Mouse (Mus musculus): ENCODE results near the gene Klhdc8b. TPM values are rescaled to one million over a fixed set of nuclear protein-coding genes. Genes with fewer than 3 reads are reported as not detected.

Klhdc8b gene
- polyA plus RNA-seq (2017; shearing (Covaris generic)) = 1 to 10 TPM; 1.6 to 2.1 TPM

GRCm38 (mm10) chr9:108461181-108461631 lies at the start of gene Klhdc8b:
Gene Klhdc8b, minus strand, starts transcription at chr9:108461581.
- ATAC-seq = no peak

GRCm38 (mm10) chr9:108508776-108509175 lies 47.4 kb upstream of the Klhdc8b start:
- no peak for ATAC-seq

DNA sequence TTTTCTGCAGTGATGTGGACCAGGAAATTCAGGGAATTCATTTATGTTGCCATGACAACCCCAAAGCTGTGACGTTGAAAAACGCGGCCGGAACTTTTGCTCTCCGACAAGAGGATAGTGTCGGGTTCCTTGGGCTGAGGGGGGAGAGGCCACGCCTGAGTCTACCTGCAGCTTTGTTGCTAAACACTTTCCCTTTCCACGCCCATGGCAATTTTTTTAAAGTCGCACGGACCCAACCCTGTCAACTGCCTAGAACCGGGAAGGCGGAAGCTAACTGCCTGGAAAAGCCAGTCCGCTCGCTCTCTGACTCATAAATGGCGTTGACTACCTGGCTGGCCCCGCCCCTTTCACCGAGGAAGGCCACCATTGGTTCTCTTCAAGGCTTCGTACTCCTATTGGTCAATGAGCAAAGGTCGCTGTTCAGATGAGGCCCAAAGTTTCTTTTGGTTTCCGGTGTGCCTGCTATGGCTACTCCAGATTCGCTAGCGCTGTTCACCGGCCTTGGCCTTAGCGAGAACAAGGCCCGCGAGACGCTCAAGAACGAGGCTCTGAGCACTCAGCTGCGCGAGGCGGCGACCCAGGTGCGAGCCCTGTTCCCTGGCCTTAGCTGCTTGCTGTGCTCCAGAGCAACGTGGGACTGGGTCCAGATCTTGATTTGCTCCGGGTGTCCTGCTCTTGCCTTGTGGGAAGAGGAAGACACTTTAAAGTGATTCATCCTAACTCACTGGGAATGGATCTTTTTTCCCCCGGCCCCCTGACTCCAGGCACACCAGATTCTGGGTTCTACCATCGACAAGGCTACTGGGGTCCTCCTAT lies 46.4 kb upstream of the Klhdc8b start, which contains the start of gene Qars:
Qars (plus strand) TSS at position 88 of the 816 bp plus-strand sequence.
- peak; percentile 99 for ATAC-seq

DNA sequence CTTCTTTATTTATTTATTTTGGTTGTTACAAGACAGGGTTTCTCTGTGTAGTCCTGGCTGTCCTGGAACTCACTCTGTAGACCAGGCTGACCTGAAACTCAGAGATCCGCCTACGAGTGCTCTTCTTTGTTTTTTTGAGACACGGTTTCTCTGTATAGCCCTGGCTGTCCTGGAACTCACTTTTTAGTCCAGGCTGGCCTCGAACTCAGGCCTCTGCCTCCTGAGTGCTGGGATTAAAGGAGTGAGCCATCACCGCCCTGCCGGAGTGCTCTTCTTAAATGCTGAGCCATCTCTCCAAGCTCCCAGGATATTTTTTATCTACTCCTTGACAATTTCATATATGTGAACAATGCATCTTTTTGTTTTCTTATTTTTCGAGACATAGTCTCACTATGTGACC lies 45.5 kb upstream of the Klhdc8b start:
- no peak for ATAC-seq

DNA sequence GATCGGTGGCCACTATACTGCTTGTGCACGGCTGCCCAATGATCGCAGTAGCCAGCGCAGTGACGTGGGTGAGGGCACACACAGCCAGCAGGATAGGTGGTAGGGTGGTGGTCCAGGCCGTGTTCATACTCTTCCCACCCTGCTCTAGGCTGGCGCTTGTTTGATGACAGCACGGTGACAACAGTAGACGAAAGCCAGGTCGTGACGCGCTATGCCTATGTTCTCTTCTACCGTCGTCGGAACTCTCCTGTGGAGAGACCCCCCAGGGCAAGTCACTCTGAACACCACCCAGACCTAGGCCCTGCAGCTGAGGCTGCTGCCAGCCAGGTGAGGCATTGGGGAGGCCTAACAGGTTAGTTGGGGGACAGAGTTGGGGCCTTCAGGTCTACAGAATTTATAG lies 38.6 kb upstream of the Klhdc8b start:
- no peak for ATAC-seq

GRCm38 (mm10) chr9:108499231-108499630 lies 37.9 kb upstream of the Klhdc8b start:
- no peak for ATAC-seq

DNA sequence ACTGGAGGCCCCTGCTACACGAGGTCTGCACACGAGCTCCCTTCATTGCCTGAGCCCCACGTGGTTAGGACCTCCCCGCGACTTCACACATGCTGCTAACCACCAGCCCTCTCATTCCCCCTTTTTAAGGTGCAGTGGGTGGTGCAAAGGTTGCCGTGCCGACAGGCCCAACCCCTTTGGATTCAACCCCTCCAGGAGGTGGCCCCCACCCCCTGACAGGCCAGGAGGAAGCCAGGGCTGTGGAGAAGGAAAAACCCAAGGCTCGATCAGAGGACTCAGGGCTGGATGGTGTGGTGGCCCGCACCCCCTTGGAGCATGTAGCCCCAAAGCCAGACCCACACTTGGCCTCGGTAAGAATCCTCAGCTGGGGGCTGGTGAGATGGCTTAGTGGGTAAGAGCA lies 33.5 kb upstream of the Klhdc8b start:
- no peak for ATAC-seq

GRCm38 (mm10) chr9:108494146-108494825 lies 32.9 kb upstream of the Klhdc8b start:
- ATAC-seq = no peak

- no peak for ATAC-seq
Observed at GRCm38 (mm10) chr9:108493246-108493645, 31.9 kb upstream of the Klhdc8b start.

DNA sequence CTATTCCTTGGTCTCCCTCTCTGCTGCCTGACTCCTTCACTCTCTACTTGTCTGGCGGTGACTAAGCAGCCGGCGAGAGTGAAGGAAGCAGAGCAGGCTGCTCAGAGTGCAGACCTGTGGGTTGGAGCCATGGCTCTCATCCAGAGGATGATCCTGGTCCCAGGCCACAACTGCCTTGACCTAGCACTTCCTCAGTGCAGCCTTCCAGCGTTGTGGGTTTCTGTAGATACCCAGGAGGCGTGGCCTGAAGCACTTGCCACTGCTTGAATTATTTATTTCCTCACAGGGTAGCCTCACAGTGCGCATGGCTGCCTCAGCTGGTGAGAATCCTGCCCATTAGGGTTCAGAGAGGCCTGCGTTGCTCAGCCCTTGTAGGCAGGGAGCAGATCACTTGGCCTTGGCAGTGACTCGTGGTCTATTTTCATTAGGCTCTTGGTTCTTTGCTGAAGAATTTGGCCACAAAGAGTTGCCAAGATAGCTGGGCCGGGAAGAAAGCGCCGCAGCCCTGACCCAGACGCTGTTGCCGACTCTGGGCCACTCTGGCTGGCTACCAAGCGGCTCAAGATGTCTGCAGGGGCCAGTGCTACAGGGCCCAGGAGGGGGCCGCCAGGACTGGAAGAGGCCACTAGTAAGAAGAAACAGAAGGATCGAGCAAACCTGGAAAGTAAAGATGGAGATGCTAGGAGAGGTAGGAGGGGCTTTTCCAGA lies 30.8 kb upstream of the Klhdc8b start:
- no peak for ATAC-seq

GRCm38 (mm10) chr9:108491286-108491580 lies 29.9 kb upstream of the Klhdc8b start:
- no peak for ATAC-seq

DNA sequence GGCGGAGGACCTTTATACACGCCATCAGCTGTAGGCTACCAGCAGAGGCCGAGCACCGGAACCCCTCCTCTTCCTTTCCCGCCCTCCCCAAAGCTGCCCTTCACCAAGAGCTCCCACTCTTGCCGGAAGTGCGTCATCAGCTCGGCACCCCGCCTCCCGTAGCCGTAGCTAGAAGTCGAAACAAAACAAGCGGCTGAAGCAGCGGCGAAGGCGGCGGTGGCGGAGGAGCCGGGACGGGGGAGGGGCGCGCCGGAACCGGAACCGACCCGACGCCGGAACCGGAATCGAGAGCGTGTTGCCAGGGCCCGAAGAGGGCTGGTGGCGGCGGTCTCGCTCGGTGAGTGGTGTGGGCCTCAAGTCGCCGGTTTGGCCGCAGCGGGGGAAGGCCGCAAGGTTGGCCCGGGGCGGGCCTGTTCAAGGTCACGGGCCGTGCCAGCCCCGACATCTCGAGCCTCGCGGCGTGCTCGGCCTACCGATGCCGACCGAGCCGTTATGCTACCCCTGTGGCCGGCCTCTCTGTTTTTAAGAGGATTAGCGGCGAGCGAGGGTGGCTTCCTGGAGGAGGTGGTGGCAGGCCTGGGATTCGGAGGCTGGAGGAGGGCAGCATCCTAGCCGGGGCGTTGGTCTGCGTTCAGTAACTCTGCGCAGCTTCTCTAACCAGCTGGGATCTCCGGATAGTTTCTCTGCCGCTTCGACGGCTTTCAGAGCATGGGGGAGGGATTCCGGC lies 29.3 kb upstream of the Klhdc8b start, which contains the start of gene Usp19:
Usp19 (plus strand) TSS at position 44 of the 727 bp plus-strand sequence.
- peak; percentile 93 for ATAC-seq

DNA sequence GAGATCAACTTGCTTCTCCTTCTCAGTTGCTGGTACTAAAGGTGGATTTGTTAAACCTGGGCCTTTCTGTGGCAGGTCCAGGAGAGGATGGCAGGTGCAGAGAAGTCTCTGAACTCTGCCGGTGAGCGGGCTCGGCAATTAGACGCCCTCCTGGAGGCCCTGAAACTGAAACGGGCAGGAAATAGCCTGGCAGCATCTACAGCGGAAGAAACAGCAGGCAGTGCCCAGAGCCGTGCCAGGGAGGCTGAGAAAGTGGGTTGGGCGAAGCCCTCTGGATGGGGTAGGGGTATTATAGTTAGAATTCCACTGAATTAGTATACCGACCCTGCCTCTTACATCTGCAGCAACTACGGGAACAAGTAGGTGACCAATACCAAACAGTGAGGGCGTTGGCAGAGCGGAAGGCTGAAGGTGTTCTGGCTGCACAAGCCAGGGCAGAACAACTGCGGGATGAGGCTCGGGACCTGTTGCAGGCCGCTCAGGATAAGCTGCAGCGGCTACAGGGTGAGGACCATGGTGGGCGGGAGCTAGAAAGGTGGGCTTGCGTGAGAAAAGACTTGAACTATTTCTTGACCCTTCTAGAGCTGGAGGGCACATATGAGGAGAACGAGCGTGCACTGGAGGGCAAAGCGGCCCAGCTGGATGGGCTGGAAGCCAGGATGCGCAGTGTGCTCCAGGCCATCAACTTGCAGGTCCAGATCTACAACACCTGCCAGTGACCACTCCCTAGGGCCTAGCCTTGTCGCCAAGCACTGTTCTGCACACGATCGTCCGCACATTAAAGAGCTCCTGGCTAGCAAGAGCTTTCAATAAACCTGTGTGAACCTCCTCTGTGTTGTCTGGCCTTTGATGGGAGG lies 28.5 kb upstream of the Klhdc8b start:
- no peak for ATAC-seq

DNA sequence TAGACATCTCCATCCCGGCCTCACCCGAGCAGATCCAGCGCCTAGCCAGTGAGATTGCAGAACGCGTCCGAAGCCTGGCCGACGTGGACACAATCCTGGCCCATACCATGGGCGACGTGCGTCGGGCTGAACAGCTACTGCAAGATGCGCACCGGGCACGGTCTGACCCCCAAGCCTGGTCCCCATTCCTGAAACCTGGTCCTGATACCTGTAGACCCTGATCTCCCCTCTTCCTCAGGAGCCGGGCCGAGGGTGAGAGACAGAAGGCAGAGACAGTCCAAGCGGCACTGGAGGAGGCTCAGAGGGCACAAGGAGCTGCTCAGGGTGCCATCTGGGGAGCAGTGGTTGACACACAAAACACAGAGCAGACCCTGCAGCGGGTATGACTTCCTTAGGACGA lies 27.8 kb upstream of the Klhdc8b start:
- no peak for ATAC-seq

GRCm38 (mm10) chr9:108488403-108488802 lies 27.0 kb upstream of the Klhdc8b start:
- no peak for ATAC-seq

DNA sequence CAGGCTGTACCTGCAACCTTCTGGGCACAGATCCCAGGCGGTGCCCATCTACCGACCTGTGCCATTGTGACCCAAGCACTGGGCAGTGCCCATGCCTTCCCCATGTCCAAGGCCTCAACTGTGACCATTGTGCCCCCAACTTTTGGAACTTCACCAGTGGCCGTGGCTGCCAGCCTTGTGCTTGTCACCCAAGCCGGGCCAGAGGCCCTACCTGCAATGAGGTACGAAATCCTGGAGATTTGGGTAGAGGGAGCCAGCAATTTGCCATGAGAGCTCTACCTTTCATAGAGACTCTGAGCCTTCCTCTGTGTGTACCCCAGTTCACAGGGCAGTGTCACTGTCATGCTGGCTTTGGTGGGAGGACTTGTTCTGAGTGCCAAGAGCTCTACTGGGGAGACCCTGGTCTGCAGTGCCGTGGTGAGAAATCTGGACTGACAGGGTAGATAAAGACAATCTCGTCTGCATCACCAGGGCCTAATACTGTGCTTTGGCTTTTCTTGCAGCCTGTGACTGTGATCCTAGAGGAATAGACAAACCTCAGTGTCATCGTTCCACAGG lies 25.7 kb upstream of the Klhdc8b start:
- ATAC-seq = no peak

GRCm38 (mm10) chr9:108485301-108485875 lies 24.0 kb upstream of the Klhdc8b start:
- no peak for ATAC-seq

DNA sequence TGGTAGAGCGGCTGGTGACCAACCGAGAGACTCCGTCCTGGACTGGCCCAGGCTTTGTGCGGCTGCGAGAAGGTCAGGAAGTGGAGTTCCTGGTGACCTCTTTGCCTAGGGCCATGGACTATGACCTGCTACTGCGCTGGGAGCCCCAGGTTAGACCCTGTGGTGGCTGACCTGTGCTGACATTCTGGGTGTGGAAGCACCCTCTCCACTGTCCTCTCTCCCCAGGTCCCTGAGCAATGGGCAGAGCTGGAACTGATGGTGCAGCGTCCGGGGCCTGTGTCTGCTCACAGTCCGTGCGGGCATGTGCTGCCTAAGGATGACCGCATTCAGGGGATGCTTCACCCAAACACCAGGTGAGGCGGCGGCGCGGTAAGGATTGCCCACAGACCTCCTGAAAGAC lies 22.6 kb upstream of the Klhdc8b start:
- ATAC-seq = no peak

GRCm38 (mm10) chr9:108483051-108483790 lies 21.8 kb upstream of the Klhdc8b start:
- no peak for ATAC-seq

GRCm38 (mm10) chr9:108481520-108482210 lies 20.3 kb upstream of the Klhdc8b start:
- ATAC-seq = no peak
